Mouse (Mus musculus) adrenal gland, adult 10 weeks (tissue): ENCODE results near the gene Gm10413. TPM values are rescaled to one million over a fixed set of nuclear protein-coding genes. Genes with fewer than 3 reads are reported as not detected.

Source experiments
- polyA plus RNA-seq: library from polyadenylated mRNA; stranded (reverse); fragments of 350-450 nt; fragmentation: Illumina TruSeq; extraction: RNeasy Lipid Tissue Mini Kit (QIAGEN cat#74804); gene quantifications from one replicate; pipeline ENCODE4 v1.2.3, GENCODE M21; 2014; ENCODE audit warnings: low read depth, low replicate concordance

The Gm10413 gene
- not detected for polyA plus RNA-seq

GRCm38 (mm10) chr14:3394793-3395192 lies at the start of gene Gm10413:
Gene Gm10413 (plus strand): TSS chr14:3395093.

GRCm38 (mm10) chr14:3412314-3412713 lies 17.4 kb downstream of the Gm10413 start, which contains the start of gene Gm10409:
Gene Gm10409 (plus strand): TSS chr14:3412614.

GRCm38 (mm10) chr14:3427803-3428202 lies 32.9 kb downstream of the Gm10413 start, which contains the start of gene Gm3005:
Gene Gm3005 (plus strand): TSS chr14:3428103.

GRCm38 (mm10) chr14:3449079-3449478 lies 54.2 kb downstream of the Gm10413 start, which contains the start of gene Gm10408:
Gene Gm10408 (plus strand): TSS chr14:3449379.

Other genes with a start within 250 kb of the Gm10413 start
- not detected for gene Gm5795, start 206.8 kb upstream of the Gm10413 start, polyA plus RNA-seq
- gene D830030K20Rik, start 186.6 kb upstream of the Gm10413 start, polyA plus RNA-seq = 1.5 TPM
- gene Gm2956, start 62.5 kb upstream of the Gm10413 start, polyA plus RNA-seq = not detected
- not detected for gene Gm10409, start 17.5 kb downstream of the Gm10413 start, polyA plus RNA-seq
- not detected for gene Gm3005, start 33.0 kb downstream of the Gm10413 start, polyA plus RNA-seq
- gene Gm10408, start 54.3 kb downstream of the Gm10413 start, polyA plus RNA-seq = not detected
- gene Gm3012, start 239.4 kb downstream of the Gm10413 start, polyA plus RNA-seq = not detected